Mouse (Mus musculus): ENCODE data around the gene Synj2. TPM values are rescaled to one million over a fixed set of nuclear protein-coding genes. Genes with fewer than 3 reads are reported as not detected.

Gene Synj2
- total and polyA plus RNA-seq, 2 experiments from 2014 or later, result 4.8 to 15.9 TPM

- peaks cover 60% of the 10 kb centered on the region for H3K4me1 ChIP-seq (ENCODE audit: control insufficient read depth, insufficient read depth)
- TF ChIP-seq CTCF (IDR thresholded peaks at IDR 0.05; ENCODE audit: low read depth) (no peak), EP300 (IDR thresholded peaks at IDR 0.05; ENCODE audit: low read depth) (no peak)
Measured at GRCm38 (mm10) chr17:6001836-6002235, 60.8 kb downstream of the Synj2 start.

GRCm38 (mm10) chr17:6002563-6002962 is 61.5 kb downstream of the Synj2 start:
- 0 out of 2 replicates have a peak, but pooled peaks cover 6% of the 10 kb centered on the region for H3K36me3 ChIP-seq (replicated peaks; ENCODE audit: control insufficient read depth, insufficient read depth, low read length)
- H3K27ac ChIP-seq (ENCODE audit: low read depth), result no peak overlapping the region
- no peak overlapping the region for H3K9ac ChIP-seq (replicated peaks; ENCODE audit: low read depth, low read length)
- no peak overlapping the region for H3K4me3 ChIP-seq (ENCODE audit: low read depth, low read length)
- no peak overlapping the region for H3K4me2 ChIP-seq (ENCODE audit: low read depth, low read length)
- H3K9me3 ChIP-seq (replicated peaks; ENCODE audit: control insufficient read depth, low read length), result no peaks in the 10 kb centered on the region
- no peak for ATAC-seq (ENCODE audit: insufficient read depth, low read depth)
- peaks cover 66% of the 10 kb centered on the region for H3K4me1 ChIP-seq (ENCODE audit: control insufficient read depth, insufficient read depth)
- TF ChIP-seq EP300 (IDR thresholded peaks at IDR 0.05; ENCODE audit: low read depth), result no peak
- no peak for TF ChIP-seq CTCF (IDR thresholded peaks at IDR 0.05; ENCODE audit: low read depth)
- no peak for DNase-seq (ENCODE audit: low spot score)
- H3K27me3 ChIP-seq (ENCODE audit: control insufficient read depth, insufficient read depth, low read length), result no peaks in the 10 kb centered on the region
- 95% methylated on average over 6 of the region's 6 CpGs for WGBS

More at GRCm38 (mm10) chr17:6001836-6002235, 60.8 kb downstream of the Synj2 start:
- 0 out of 2 replicates have a peak overlapping the region, but pooled peaks have one; percentile 14 for H3K27ac ChIP-seq (ENCODE audit: low read depth)
- H3K4me2 ChIP-seq (ENCODE audit: low read depth, low read length), result no peak overlapping the region
- H3K27me3 ChIP-seq (ENCODE audit: control insufficient read depth, insufficient read depth, low read length), result no peaks in the 10 kb centered on the region
- H3K4me3 ChIP-seq (ENCODE audit: low read depth, low read length), result no peak overlapping the region
- H3K9ac ChIP-seq (replicated peaks; ENCODE audit: low read depth, low read length), result no peak overlapping the region
- DNase-seq (ENCODE audit: low spot score), result no peak
- H3K9me3 ChIP-seq (replicated peaks; ENCODE audit: control insufficient read depth, low read length), result no peaks in the 10 kb centered on the region
- 55% methylated on average over 7 of the region's 7 CpGs for WGBS
- no peak for ATAC-seq (ENCODE audit: insufficient read depth, low read depth)
- H3K36me3 ChIP-seq (replicated peaks; ENCODE audit: control insufficient read depth, insufficient read depth, low read length), result 0 out of 2 replicates have a peak, but pooled peaks cover 6% of the 10 kb centered on the region

- 38% methylated on average over 6 of the region's 6 CpGs for WGBS
- Histone ChIP-seq H3K4me1 (ENCODE audit: control insufficient read depth, insufficient read depth) (peaks cover 64% of the 10 kb centered on the region), H3K27me3 (ENCODE audit: control insufficient read depth, insufficient read depth, low read length) (no peaks in the 10 kb centered on the region), H3K9ac (replicated peaks; ENCODE audit: low read depth, low read length) (no peak overlapping the region), H3K36me3 (replicated peaks; ENCODE audit: control insufficient read depth, insufficient read depth, low read length) (peaks cover 11% of the 10 kb centered on the region; the same call in 1 of the 2 replicates), H3K4me2 (ENCODE audit: low read depth, low read length) (no peak overlapping the region), H3K27ac (ENCODE audit: low read depth) (peak overlapping the region; percentile 72), H3K4me3 (ENCODE audit: low read depth, low read length) (no peak overlapping the region), H3K9me3 (replicated peaks; ENCODE audit: control insufficient read depth, low read length) (no peaks in the 10 kb centered on the region)
- TF ChIP-seq EP300 (IDR thresholded peaks at IDR 0.05; ENCODE audit: low read depth) (no peak), CTCF (IDR thresholded peaks at IDR 0.05; ENCODE audit: low read depth) (no peak)
- no peak for DNase-seq (ENCODE audit: low spot score)
- no peak for ATAC-seq (ENCODE audit: insufficient read depth, low read depth)
Measured at GRCm38 (mm10) chr17:6003661-6004060, 62.6 kb downstream of the Synj2 start.

GRCm38 (mm10) chr17:6005246-6005637 is 64.2 kb downstream of the Synj2 start:
- peak; percentile 77 for ATAC-seq (ENCODE audit: insufficient read depth, low read depth)
- H3K9ac ChIP-seq (replicated peaks; ENCODE audit: low read depth, low read length), result no peak overlapping the region

GRCm38 (mm10) chr17:6005638-6006471 is 64.8 kb downstream of the Synj2 start:
- H3K27me3 ChIP-seq (ENCODE audit: control insufficient read depth, insufficient read depth, low read length), result no peaks in the 10 kb centered on the region
- TF ChIP-seq EP300 (IDR thresholded peaks at IDR 0.05; ENCODE audit: low read depth) (no peak), CTCF (IDR thresholded peaks at IDR 0.05; ENCODE audit: low read depth) (peak; percentile 28)
- H3K9ac ChIP-seq (replicated peaks; ENCODE audit: low read depth, low read length), result no peak overlapping the region
- no peaks in the 10 kb centered on the region for H3K9me3 ChIP-seq (replicated peaks; ENCODE audit: control insufficient read depth, low read length)
- H3K4me3 ChIP-seq (ENCODE audit: low read depth, low read length), result no peak overlapping the region
- peaks cover 33% of the 10 kb centered on the region for H3K36me3 ChIP-seq (replicated peaks; ENCODE audit: control insufficient read depth, insufficient read depth, low read length)
- H3K4me2 ChIP-seq (ENCODE audit: low read depth, low read length), result no peak overlapping the region
- DNase-seq (ENCODE audit: low spot score) (peak; percentile 95), ATAC-seq (ENCODE audit: insufficient read depth, low read depth) (peak; percentile 69)
- H3K4me1 ChIP-seq (ENCODE audit: control insufficient read depth, insufficient read depth), result peaks cover 51% of the 10 kb centered on the region
- 15% methylated on average over 14 of the region's 14 CpGs for WGBS
- H3K27ac ChIP-seq (ENCODE audit: low read depth), result peak overlapping the region; percentile 90

More at GRCm38 (mm10) chr17:6005246-6005637, 64.2 kb downstream of the Synj2 start:
- TF ChIP-seq EP300 (IDR thresholded peaks at IDR 0.05; ENCODE audit: low read depth) (no peak), CTCF (IDR thresholded peaks at IDR 0.05; ENCODE audit: low read depth) (no peak)
- H3K27ac ChIP-seq (ENCODE audit: low read depth), result peak overlapping the region; percentile 90
- 28% methylated on average over 8 of the region's 14 CpGs for WGBS
- peaks cover 54% of the 10 kb centered on the region for H3K4me1 ChIP-seq (ENCODE audit: control insufficient read depth, insufficient read depth)
- no peak for DNase-seq (ENCODE audit: low spot score)
- H3K4me2 ChIP-seq (ENCODE audit: low read depth, low read length), result no peak overlapping the region
- H3K4me3 ChIP-seq (ENCODE audit: low read depth, low read length), result no peak overlapping the region
- no peaks in the 10 kb centered on the region for H3K27me3 ChIP-seq (ENCODE audit: control insufficient read depth, insufficient read depth, low read length)
- peaks cover 27% of the 10 kb centered on the region for H3K36me3 ChIP-seq (replicated peaks; ENCODE audit: control insufficient read depth, insufficient read depth, low read length)
- no peaks in the 10 kb centered on the region for H3K9me3 ChIP-seq (replicated peaks; ENCODE audit: control insufficient read depth, low read length)
